In genomic region chr7:119513056-119513455, GRCm38 (mm10) we compare ENCODE assay signal across 9 mouse cellular contexts. TPM values are rescaled to one million over a fixed set of nuclear protein-coding genes. Genes with fewer than 3 reads are reported as not detected.
DNase-seq lines count a peak whose midpoint lies in the region; ATAC-seq lines count a peak whose summit lies in the region.
"Had no signal": no experiment of that assay in that cellular context is flagged by ENCODE, and none has a peak within 500 bp of the region (broad histone marks: within the 10 kb centered on the region; RNA-seq: fewer than 3 reads in every experiment).

No protein-coding gene starts in this region.

- no peaks in the 10 kb centered on the region for H3K9me3 ChIP-seq in hindbrain, embryonic 14.5 days (ENCODE audit: control insufficient read depth, low read length)
- no peaks in the 10 kb centered on the region for H3K9me3 ChIP-seq in hindbrain, embryonic 16.5 days (ENCODE audit: control insufficient read depth, low read length)
- no peaks in the 10 kb centered on the region for H3K9me3 ChIP-seq in embryonic facial prominence, embryonic 11.5 days (replicated peaks; ENCODE audit: control insufficient read depth, low read length)
- H3K9me3 ChIP-seq: limb, embryonic 12.5 days had no signal

- H3K27me3 ChIP-seq in hindbrain, embryonic 14.5 days (ENCODE audit: control insufficient read depth, insufficient read depth, low read length) = no peaks in the 10 kb centered on the region
- no peaks in the 10 kb centered on the region for H3K27me3 ChIP-seq in hindbrain, embryonic 16.5 days (replicated peaks; ENCODE audit: control insufficient read depth, insufficient read depth, low read length)
- no peaks in the 10 kb centered on the region for H3K27me3 ChIP-seq in embryonic facial prominence, embryonic 11.5 days (ENCODE audit: control insufficient read depth, insufficient read depth, low read length)
- H3K27me3 ChIP-seq: limb, embryonic 12.5 days had no signal

- no peak overlapping the region for H3K4me3 ChIP-seq in hindbrain, embryonic 14.5 days (replicated peaks; ENCODE audit: low read length)
- H3K4me3 ChIP-seq in hindbrain, embryonic 16.5 days (ENCODE audit: low read length) = no peak overlapping the region
- no peak overlapping the region for H3K4me3 ChIP-seq in embryonic facial prominence, embryonic 11.5 days (ENCODE audit: low read depth, low read length)
- H3K4me3 ChIP-seq: limb, embryonic 12.5 days had no signal

- peak; percentile 76 for DNase-seq in hindbrain, embryonic 14.5 days (ENCODE audit: low spot score)
- DNase-seq in adrenal gland, postnatal 36 days = peak; percentile 46 to 65
- DNase-seq in embryonic facial prominence, embryonic 11.5 days (ENCODE audit: low spot score) = peak; percentile 64
- DNase-seq in layer of hippocampus, adult 18-20 months (ENCODE audit: low spot score in 2 of 2) = peak; percentile 44 to 78
- DNase-seq in lung, postnatal 10 days = peak; percentile 31
- peak; percentile 43 for DNase-seq in telencephalon, adult 2 months (ENCODE audit: low read depth, low spot score)
- no peak for DNase-seq in Muller cell, postnatal 12 days (ENCODE audit: inconsistent ontology term)

- no peaks in the 10 kb centered on the region for H3K36me3 ChIP-seq in hindbrain, embryonic 14.5 days (replicated peaks; ENCODE audit: control insufficient read depth, insufficient read depth)
- no peaks in the 10 kb centered on the region for H3K36me3 ChIP-seq in hindbrain, embryonic 16.5 days (ENCODE audit: control insufficient read depth, insufficient read depth, low read length)
- no peaks in the 10 kb centered on the region for H3K36me3 ChIP-seq in embryonic facial prominence, embryonic 11.5 days (replicated peaks; ENCODE audit: control insufficient read depth, insufficient read depth, low read depth, low read length)
- H3K36me3 ChIP-seq: limb, embryonic 12.5 days had no signal

- no peak overlapping the region for H3K4me2 ChIP-seq in hindbrain, embryonic 14.5 days (replicated peaks)
- no peak overlapping the region for H3K4me2 ChIP-seq in hindbrain, embryonic 16.5 days (ENCODE audit: low read length)
- no peak overlapping the region for H3K4me2 ChIP-seq in embryonic facial prominence, embryonic 11.5 days (ENCODE audit: low read depth, low read length)
- H3K4me2 ChIP-seq: limb, embryonic 12.5 days had no signal

- H3K27ac ChIP-seq in hindbrain, embryonic 14.5 days = no peak overlapping the region
- no peak overlapping the region for H3K27ac ChIP-seq in hindbrain, embryonic 16.5 days (ENCODE audit: low read depth, low read length)
- no peak overlapping the region for H3K27ac ChIP-seq in embryonic facial prominence, embryonic 11.5 days (replicated peaks; ENCODE audit: low read depth, low read length)
- H3K27ac ChIP-seq: limb, embryonic 12.5 days had no signal

- 28% methylated on average over 7 of the region's 7 CpGs for WGBS in hindbrain, embryonic 14.5 days
- 27% methylated on average over 7 of the region's 7 CpGs for WGBS in hindbrain, embryonic 16.5 days
- WGBS in embryonic facial prominence, embryonic 11.5 days = 33% methylated on average over 7 of the region's 7 CpGs

- no peak for ATAC-seq in hindbrain, embryonic 14.5 days (ENCODE audit: low FRiP score)
- ATAC-seq in hindbrain, embryonic 16.5 days = no peak
- no peak for ATAC-seq in embryonic facial prominence, embryonic 11.5 days (replicated peaks; ENCODE audit: insufficient number of reproducible peaks, low FRiP score, low TSS enrichment, low read depth)

- no peaks in the 10 kb centered on the region for H3K4me1 ChIP-seq in hindbrain, embryonic 14.5 days (replicated peaks; ENCODE audit: control insufficient read depth, insufficient read depth, low read length)
- H3K4me1 ChIP-seq in hindbrain, embryonic 16.5 days (ENCODE audit: control insufficient read depth, insufficient read depth, low read depth, low read length) = no peaks in the 10 kb centered on the region
- H3K4me1 ChIP-seq in embryonic facial prominence, embryonic 11.5 days (ENCODE audit: control insufficient read depth, insufficient read depth, low read length) = no peaks in the 10 kb centered on the region
- H3K4me1 ChIP-seq: limb, embryonic 12.5 days had no signal

- no peak overlapping the region for H3K9ac ChIP-seq in hindbrain, embryonic 14.5 days
- no peak overlapping the region for H3K9ac ChIP-seq in hindbrain, embryonic 16.5 days (ENCODE audit: low read depth, low read length)
- no peak overlapping the region for H3K9ac ChIP-seq in embryonic facial prominence, embryonic 11.5 days (replicated peaks; ENCODE audit: low read length)
- H3K9ac ChIP-seq: limb, embryonic 12.5 days had no signal

RNA-seq across cellular contexts. Expression of gene Acsm5, which starts 6.2 kb away (rescaled TPM):
- not detected in 2 replicates for polyA plus RNA-seq in hindbrain, embryonic 14.5 days (2014; fragmentation: Nextera tagmentation; extraction: Ambion mirVana)
- 0.33 TPM in 1 of 2 replicates, not detected in the other for polyA plus RNA-seq in hindbrain, embryonic 16.5 days (2015; fragmentation: Nextera tagmentation; extraction: Ambion mirVana)
- total RNA-seq in adrenal gland, postnatal 36 days (2021) = 1 to 10 TPM; 3.7 to 4.3 TPM
- not detected in 2 replicates for polyA plus RNA-seq in embryonic facial prominence, embryonic 11.5 days (2014; fragmentation: Nextera tagmentation; extraction: Ambion mirVana)
- total RNA-seq in layer of hippocampus, adult 18-20 months (2021) = 1 to 10 TPM; 1.1 to 1.2 TPM
- polyA plus RNA-seq: limb, embryonic 12.5 days had no signal

RNA-seq across cellular contexts. Expression of gene Pdilt, which starts 10.2 kb away (rescaled TPM):
- 0.39 TPM in 1 of 2 replicates, not detected in the other for polyA plus RNA-seq in hindbrain, embryonic 14.5 days (2014; fragmentation: Nextera tagmentation; extraction: Ambion mirVana)
- 0.06 TPM in 1 of 2 replicates, not detected in the other for polyA plus RNA-seq in hindbrain, embryonic 16.5 days (2015; fragmentation: Nextera tagmentation; extraction: Ambion mirVana)
- not detected for total RNA-seq in adrenal gland, postnatal 36 days (2021)
- not detected in 2 replicates for polyA plus RNA-seq in embryonic facial prominence, embryonic 11.5 days (2014; fragmentation: Nextera tagmentation; extraction: Ambion mirVana)
- total RNA-seq in layer of hippocampus, adult 18-20 months (2021) = not detected
- polyA plus RNA-seq: limb, embryonic 12.5 days had no signal

RNA-seq across cellular contexts. Expression of gene Umod, which starts 34.0 kb away (rescaled TPM):
- not detected in 2 replicates for polyA plus RNA-seq in hindbrain, embryonic 14.5 days (2014; fragmentation: Nextera tagmentation; extraction: Ambion mirVana)
- polyA plus RNA-seq in hindbrain, embryonic 16.5 days (2015; fragmentation: Nextera tagmentation; extraction: Ambion mirVana) = not detected in 2 replicates
- not detected for total RNA-seq in adrenal gland, postnatal 36 days (2021)
- not detected in 2 replicates for polyA plus RNA-seq in embryonic facial prominence, embryonic 11.5 days (2014; fragmentation: Nextera tagmentation; extraction: Ambion mirVana)
- not detected for total RNA-seq in layer of hippocampus, adult 18-20 months (2021)
- polyA plus RNA-seq: limb, embryonic 12.5 days had no signal

RNA-seq across cellular contexts. Expression of gene Acsm2, which starts 41.1 kb away (rescaled TPM):
- polyA plus RNA-seq in hindbrain, embryonic 14.5 days (2014; fragmentation: Nextera tagmentation; extraction: Ambion mirVana) = not detected in 2 replicates
- polyA plus RNA-seq in hindbrain, embryonic 16.5 days (2015; fragmentation: Nextera tagmentation; extraction: Ambion mirVana) = not detected in 2 replicates
- not detected for total RNA-seq in adrenal gland, postnatal 36 days (2021)
- not detected in 2 replicates for polyA plus RNA-seq in embryonic facial prominence, embryonic 11.5 days (2014; fragmentation: Nextera tagmentation; extraction: Ambion mirVana)
- total RNA-seq in layer of hippocampus, adult 18-20 months (2021) = not detected
- polyA plus RNA-seq: limb, embryonic 12.5 days had no signal

RNA-seq across cellular contexts. Expression of gene Gp2, which starts 54.0 kb away (rescaled TPM):
- not detected in 2 replicates for polyA plus RNA-seq in hindbrain, embryonic 14.5 days (2014; fragmentation: Nextera tagmentation; extraction: Ambion mirVana)
- not detected in 2 replicates for polyA plus RNA-seq in hindbrain, embryonic 16.5 days (2015; fragmentation: Nextera tagmentation; extraction: Ambion mirVana)
- total RNA-seq in adrenal gland, postnatal 36 days (2021) = not detected
- polyA plus RNA-seq in embryonic facial prominence, embryonic 11.5 days (2014; fragmentation: Nextera tagmentation; extraction: Ambion mirVana) = not detected in 2 replicates
- not detected for total RNA-seq in layer of hippocampus, adult 18-20 months (2021)
- polyA plus RNA-seq: limb, embryonic 12.5 days had no signal
